In the genomic region with DNA sequence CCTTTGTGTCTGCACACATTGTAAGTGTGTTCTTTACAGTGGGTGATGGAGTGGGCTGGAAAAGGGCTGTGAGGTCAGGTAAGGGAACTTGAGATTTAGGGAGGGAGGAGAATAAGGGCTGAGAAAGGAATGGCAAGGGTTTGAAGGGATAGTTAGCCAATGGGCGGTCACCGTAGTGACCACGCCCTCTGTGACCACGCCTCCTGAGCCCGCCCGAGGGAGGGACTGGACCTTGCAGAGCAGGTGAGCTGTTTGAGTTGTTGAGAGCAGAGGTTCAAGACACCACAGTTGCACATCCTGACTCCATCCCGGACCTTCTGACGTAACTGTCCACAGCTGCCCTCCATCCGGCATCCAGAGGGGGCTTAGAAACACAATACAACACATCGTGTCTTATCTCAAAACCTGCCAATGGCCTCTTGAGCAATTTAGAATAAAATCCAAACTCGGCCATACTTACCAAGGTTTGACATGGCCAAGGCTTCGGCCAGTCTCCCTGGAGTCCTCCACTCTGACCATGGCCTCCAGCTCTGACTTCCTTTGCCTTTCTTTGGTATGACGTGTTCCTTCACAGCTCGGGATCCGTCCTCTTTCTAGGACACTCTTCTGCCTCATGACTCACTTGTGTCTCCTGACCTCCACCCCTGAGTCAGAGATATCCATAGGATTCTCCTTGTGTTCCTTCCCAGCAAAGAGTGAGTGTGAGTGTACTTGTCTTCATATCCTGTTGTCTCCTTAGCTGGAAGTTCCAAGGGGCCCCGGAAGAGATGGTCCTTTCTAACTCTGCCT, we compare ENCODE assay signal across 30 mouse cellular contexts. TPM values are rescaled to one million over a fixed set of nuclear protein-coding genes. Genes with fewer than 3 reads are reported as not detected.
DNase-seq lines count a peak whose midpoint lies in the region; ATAC-seq and TF ChIP-seq lines count a peak whose summit lies in the region.
"Had no signal": no experiment of that assay in that cellular context is flagged by ENCODE, and none has a peak within 500 bp of the region (broad histone marks: within the 10 kb centered on the region; RNA-seq: fewer than 3 reads in every experiment).

No protein-coding gene starts in this region.

- 0 out of 2 replicates have a peak overlapping the region, but pooled peaks have one; percentile 69 for H3K4me2 ChIP-seq in hindbrain, embryonic 13.5 days
- H3K4me2 ChIP-seq in hindbrain, embryonic 14.5 days (replicated peaks) = no peak overlapping the region
- peak overlapping the region; percentile 70 for H3K4me2 ChIP-seq in myocyte (ENCODE audit: low read depth)
- H3K4me2 ChIP-seq: embryonic facial prominence, embryonic 15.5 days; heart, embryonic 13.5 days; liver, embryonic 15.5 days; lung, embryonic 15.5 days had no signal

- WGBS in hindbrain, embryonic 13.5 days = 86% methylated on average over 16 of the region's 16 CpGs
- WGBS in hindbrain, embryonic 14.5 days = 89% methylated on average over 16 of the region's 16 CpGs

- H3K79me2 ChIP-seq in C2C12 (ENCODE audit: control insufficient read depth, insufficient read depth) = peaks cover 19% of the 10 kb centered on the region
- no peaks in the 10 kb centered on the region for H3K79me2 ChIP-seq in myocyte (ENCODE audit: control insufficient read depth, insufficient read depth)

- peaks cover 33% of the 10 kb centered on the region for H3K4me1 ChIP-seq in hindbrain, embryonic 13.5 days (replicated peaks)
- H3K4me1 ChIP-seq in hindbrain, embryonic 14.5 days (replicated peaks; ENCODE audit: control insufficient read depth, insufficient read depth, low read length) = peaks cover 14% of the 10 kb centered on the region

- no peak for TF ChIP-seq CTCF in C2C12 (IDR thresholded peaks at IDR 0.05; ENCODE audit: control insufficient read depth, insufficient read depth, insufficient read length)

- no peak for TF ChIP-seq POLR2A in myocyte (IDR thresholded peaks at IDR 0.05; ENCODE audit: insufficient read length, low read depth)

- H3ac ChIP-seq in C2C12 (ENCODE audit: control insufficient read depth, insufficient read length, low read depth) (no peak overlapping the region), myocyte (ENCODE audit: control insufficient read depth, insufficient read length) (no peak overlapping the region)

- no peak overlapping the region for H3K27ac ChIP-seq in hindbrain, embryonic 13.5 days
- H3K27ac ChIP-seq in hindbrain, embryonic 14.5 days = no peak overlapping the region
- H3K27ac ChIP-seq: embryonic facial prominence, embryonic 10.5 days; embryonic facial prominence, embryonic 15.5 days; gastrocnemius, adult 2 months; heart, adult 2 months; heart, embryonic 13.5 days; kidney, postnatal 0 days; liver, embryonic 15.5 days; lung, embryonic 15.5 days; midbrain, embryonic 10.5 days; neural tube, embryonic 13.5 days had no signal

- H3K9me3 ChIP-seq in hindbrain, embryonic 13.5 days = no peaks in the 10 kb centered on the region
- no peaks in the 10 kb centered on the region for H3K9me3 ChIP-seq in hindbrain, embryonic 14.5 days (ENCODE audit: control insufficient read depth, low read length)
- H3K9me3 ChIP-seq: embryonic facial prominence, embryonic 10.5 days; embryonic facial prominence, embryonic 15.5 days; liver, embryonic 15.5 days; lung, embryonic 15.5 days; midbrain, embryonic 10.5 days; neural tube, embryonic 13.5 days had no signal

- H3K79me3 ChIP-seq in C2C12 (ENCODE audit: low read depth) = peaks cover 2% of the 10 kb centered on the region

- peaks cover 35% of the 10 kb centered on the region for H3K36me3 ChIP-seq in hindbrain, embryonic 13.5 days
- H3K36me3 ChIP-seq in hindbrain, embryonic 14.5 days (replicated peaks; ENCODE audit: control insufficient read depth, insufficient read depth) = peaks cover 10% of the 10 kb centered on the region; the same call in 1 of the 2 replicates
- H3K36me3 ChIP-seq in C2C12 (ENCODE audit: control insufficient read depth, insufficient read depth) (peaks cover 8% of the 10 kb centered on the region), myocyte (ENCODE audit: control insufficient read depth, insufficient read depth) (no peaks in the 10 kb centered on the region)
- H3K36me3 ChIP-seq: embryonic facial prominence, embryonic 15.5 days; heart, embryonic 13.5 days; liver, embryonic 15.5 days; lung, embryonic 15.5 days had no signal

- no peak overlapping the region for H3K9ac ChIP-seq in hindbrain, embryonic 13.5 days
- H3K9ac ChIP-seq in hindbrain, embryonic 14.5 days = no peak overlapping the region
- H3K9ac ChIP-seq: embryonic facial prominence, embryonic 15.5 days; heart, embryonic 13.5 days; liver, embryonic 15.5 days; lung, embryonic 15.5 days; neural tube, embryonic 13.5 days had no signal

- H3K27me3 ChIP-seq in hindbrain, embryonic 13.5 days = no peaks in the 10 kb centered on the region
- no peaks in the 10 kb centered on the region for H3K27me3 ChIP-seq in hindbrain, embryonic 14.5 days (ENCODE audit: control insufficient read depth, insufficient read depth, low read length)
- H3K27me3 ChIP-seq in C2C12 (ENCODE audit: control insufficient read depth, insufficient read depth, insufficient read length) (no peaks in the 10 kb centered on the region), myocyte (ENCODE audit: control insufficient read depth, insufficient read depth, insufficient read length) (no peaks in the 10 kb centered on the region)
- H3K27me3 ChIP-seq: neural tube, embryonic 13.5 days had no signal

- ATAC-seq in hindbrain, embryonic 13.5 days (ENCODE audit: low FRiP score) = no peak
- no peak for ATAC-seq in hindbrain, embryonic 14.5 days (ENCODE audit: low FRiP score)
- ATAC-seq: forebrain, embryonic 14.5 days; intestine, embryonic 16.5 days; midbrain, embryonic 16.5 days had no signal

- H3K4me3 ChIP-seq in hindbrain, embryonic 13.5 days = no peak overlapping the region
- H3K4me3 ChIP-seq in hindbrain, embryonic 14.5 days (replicated peaks; ENCODE audit: low read length) = no peak overlapping the region
- H3K4me3 ChIP-seq in C2C12 (ENCODE audit: insufficient read depth, poor library complexity, severe bottlenecking) (no peak overlapping the region), myocyte (no peak overlapping the region)
- H3K4me3 ChIP-seq: embryonic facial prominence, embryonic 10.5 days; embryonic facial prominence, embryonic 15.5 days; gastrocnemius, adult 2 months; heart, adult 2 months; heart, embryonic 13.5 days; liver, embryonic 15.5 days; lung, embryonic 15.5 days; midbrain, embryonic 10.5 days; neural tube, embryonic 13.5 days had no signal

- peak; percentile 71 for DNase-seq in adrenal gland, adult 8-10 months
- DNase-seq in adrenal gland, postnatal 4 days (ENCODE audit: low spot score in 2 of 2) = no peak
- no peak for DNase-seq in hindbrain, embryonic 14.5 days (ENCODE audit: low spot score)
- no peak for DNase-seq in layer of hippocampus, adult 9-10 months (ENCODE audit: low spot score)
- DNase-seq: cerebellum, adult 2 months; cerebellum, postnatal 25 days; gastrocnemius, adult 2 months; gastrocnemius, postnatal 36 days; heart, adult 2 months; heart, postnatal 10 days; kidney, adult 8-10 months; kidney, postnatal 4 days; liver; right cerebral cortex, postnatal 4 days; thymus, adult 2 months; thymus, postnatal 36 days had no signal

TF ChIP-seq in C2C12, 6 proteins besides CTCF, POLR2A, EP300 and RAD21:
- TF ChIP-seq USF1 (IDR thresholded peaks at IDR 0.05; ENCODE audit: low read depth) (peak; percentile 30), MYOD1 (IDR thresholded peaks at IDR 0.05; ENCODE audit: control insufficient read depth, insufficient read length, low read depth) (no peak), CEBPB (IDR thresholded peaks at IDR 0.05; ENCODE audit: low read depth) (no peak), FOSL1 (IDR thresholded peaks at IDR 0.05; ENCODE audit: insufficient read depth, low read length, poor library complexity, severe bottlenecking) (peak; percentile 67), MAX (IDR thresholded peaks at IDR 0.05) (peak; percentile 67), MYOG (IDR thresholded peaks at IDR 0.05; ENCODE audit: control insufficient read depth, extremely low read depth, insufficient read length) (no peak)

TF ChIP-seq in myocyte, 11 proteins besides CTCF, POLR2A, EP300 and RAD21:
- TF ChIP-seq USF1 (IDR thresholded peaks at IDR 0.05; ENCODE audit: low read depth) = peak; percentile 29
- no peak for TF ChIP-seq SRF (IDR thresholded peaks at IDR 0.05; ENCODE audit: control insufficient read depth, insufficient read length, low read depth)

RNA-seq across cellular contexts. Expression of gene Slc4a8, which starts 2.8 kb away (rescaled TPM):
- total RNA-seq in adrenal gland, adult 8-10 months (2022) = 10 to 100 TPM in 3 of 4 experiments, 1 to 10 TPM in 1; 6.2 to 20.5 (median 11.4) TPM
- 10 to 100 TPM; 15.8 to 22.2 TPM for total RNA-seq in adrenal gland, postnatal 4 days (2021)
- 25.7 and 26.2 TPM in 2 replicates for polyA plus RNA-seq in hindbrain, embryonic 13.5 days (2015; fragmentation: Nextera tagmentation; extraction: Ambion mirVana)
- 23.6 and 24.0 TPM in 2 replicates for polyA plus RNA-seq in hindbrain, embryonic 14.5 days (2014; fragmentation: Nextera tagmentation; extraction: Ambion mirVana)
- polyA plus RNA-seq in C2C12 (2012; fragmentation: generic; extraction: Trizol) = 11.9 TPM
- 13.3 TPM for polyA plus RNA-seq in myocyte (2012; fragmentation: generic; extraction: Trizol)

RNA-seq across cellular contexts. Expression of gene Galnt6, which starts 35.2 kb away (rescaled TPM):
- 1 to 10 TPM; 5.1 to 7.2 (median 5.8) TPM for total RNA-seq in adrenal gland, adult 8-10 months (2022)
- 10 to 100 TPM; 15.1 to 17.7 TPM for total RNA-seq in adrenal gland, postnatal 4 days (2021)
- polyA plus RNA-seq in hindbrain, embryonic 13.5 days (2015; fragmentation: Nextera tagmentation; extraction: Ambion mirVana) = 0.13 and 0.17 TPM in 2 replicates
- 0.16 TPM in 2 replicates for polyA plus RNA-seq in hindbrain, embryonic 14.5 days (2014; fragmentation: Nextera tagmentation; extraction: Ambion mirVana)
- polyA plus RNA-seq in C2C12 (2012; fragmentation: generic; extraction: Trizol) (0.29 TPM), myocyte (2012; fragmentation: generic; extraction: Trizol) (26.0 TPM)

Comparison
In these comparisons a context has a peak if more than half of its experiments do, and no peak if none do; other contexts are left out.
1. RNA of gene Galnt6, which starts 35.2 kb away (polyA plus RNA-seq): 26.0 TPM in myocyte (single experiment); 0.29 TPM in C2C12 (single experiment), 0.13 to 0.17 TPM in hindbrain, embryonic 13.5 days and 0.16 TPM in hindbrain, embryonic 14.5 days; every median in the first group is over 10 times any median in the second.